Mouse (Mus musculus): ENCODE measurements around the gene Rps6kb2. TPM values are rescaled to one million over a fixed set of nuclear protein-coding genes. Genes with fewer than 3 reads are reported as not detected.

Gene Rps6kb2
- polyA plus RNA-seq, 1 experiment from 2014 or later: 46.8 TPM

- peak; percentile 93 for ATAC-seq (ENCODE audit: low FRiP score)
- H3K9me3 ChIP-seq (ENCODE audit: control insufficient read depth, low read length): no peaks in the 10 kb centered on the region
- H3K4me3 ChIP-seq (ENCODE audit: low read depth, low read length): peak within 1 kb of the TSS; percentile 97
- WGBS: 8% methylated on average over 41 of the region's 47 CpGs
- peak within 1 kb of the TSS; percentile 91 for H3K4me2 ChIP-seq
- H3K27ac ChIP-seq (ENCODE audit: low read depth, low read length): peak within 1 kb of the TSS; percentile 68
- peaks cover 17% of the 10 kb centered on the region for H3K36me3 ChIP-seq (ENCODE audit: control insufficient read depth, insufficient read depth, low read length)
- no peaks in the 10 kb centered on the region for H3K27me3 ChIP-seq (ENCODE audit: control insufficient read depth, insufficient read depth, low read length)
- DNase-seq (ENCODE audit: low spot score, missing footprints): peak; percentile 99
- H3K9ac ChIP-seq (ENCODE audit: low read length): peak within 1 kb of the TSS; percentile 98
- H3K4me1 ChIP-seq (ENCODE audit: control insufficient read depth, insufficient read depth, low read length): peaks cover 12% of the 10 kb centered on the region
Observed at GRCm38 (mm10) chr19:4191528-4192250, 28.5 kb upstream of the Rps6kb2 start, which contains the start of gene Ppp1ca. Gene Ppp1ca, plus strand, starts transcription at chr19:4192065.

- DNase-seq (ENCODE audit: low spot score, missing footprints): no peak
- no peak for ATAC-seq (ENCODE audit: low FRiP score)
- peak within 1 kb of the TSS; percentile 98 for H3K9ac ChIP-seq (ENCODE audit: low read length)
- H3K9me3 ChIP-seq (ENCODE audit: control insufficient read depth, low read length): no peaks in the 10 kb centered on the region
- WGBS: 65% methylated on average over 4 of the region's 4 CpGs
- H3K27ac ChIP-seq (ENCODE audit: low read depth, low read length): peak within 1 kb of the TSS; percentile 68
- peaks cover 12% of the 10 kb centered on the region for H3K4me1 ChIP-seq (ENCODE audit: control insufficient read depth, insufficient read depth, low read length)
- H3K4me3 ChIP-seq (ENCODE audit: low read depth, low read length): peak within 1 kb of the TSS; percentile 97
- peak within 1 kb of the TSS; percentile 91 for H3K4me2 ChIP-seq
- H3K36me3 ChIP-seq (ENCODE audit: control insufficient read depth, insufficient read depth, low read length): peaks cover 11% of the 10 kb centered on the region
- H3K27me3 ChIP-seq (ENCODE audit: control insufficient read depth, insufficient read depth, low read length): no peaks in the 10 kb centered on the region
Observed at GRCm38 (mm10) chr19:4190831-4191334, 27.7 kb upstream of the Rps6kb2 start, which contains the start of gene Tbc1d10c. Gene Tbc1d10c, minus strand, starts transcription at chr19:4191284.

GRCm38 (mm10) chr19:4189051-4189620 lies 26.0 kb upstream of the Rps6kb2 start:
- H3K36me3 ChIP-seq (ENCODE audit: control insufficient read depth, insufficient read depth, low read length): peaks cover 2% of the 10 kb centered on the region; the same call in 1 of the 2 replicates
- no peaks in the 10 kb centered on the region for H3K27me3 ChIP-seq (ENCODE audit: control insufficient read depth, insufficient read depth, low read length)
- no peaks in the 10 kb centered on the region for H3K9me3 ChIP-seq (ENCODE audit: control insufficient read depth, low read length)
- H3K9ac ChIP-seq (ENCODE audit: low read length): no peak overlapping the region
- H3K4me2 ChIP-seq: no peak overlapping the region
- ATAC-seq (ENCODE audit: low FRiP score) (no peak), DNase-seq (ENCODE audit: low spot score, missing footprints) (no peak)
- no peak overlapping the region for H3K4me3 ChIP-seq (ENCODE audit: low read depth, low read length)
- 85% methylated on average over 12 of the region's 12 CpGs for WGBS
- H3K27ac ChIP-seq (ENCODE audit: low read depth, low read length): no peak overlapping the region
- H3K4me1 ChIP-seq (ENCODE audit: control insufficient read depth, insufficient read depth, low read length): peaks cover 12% of the 10 kb centered on the region

- Histone ChIP-seq H3K9ac (ENCODE audit: low read length) (no peak overlapping the region), H3K4me2 (no peak overlapping the region), H3K4me1 (ENCODE audit: control insufficient read depth, insufficient read depth, low read length) (peaks cover 2% of the 10 kb centered on the region; the same call in 1 of the 2 replicates), H3K27me3 (ENCODE audit: control insufficient read depth, insufficient read depth, low read length) (no peaks in the 10 kb centered on the region), H3K4me3 (ENCODE audit: low read depth, low read length) (no peak overlapping the region), H3K36me3 (ENCODE audit: control insufficient read depth, insufficient read depth, low read length) (no peaks in the 10 kb centered on the region), H3K27ac (ENCODE audit: low read depth, low read length) (no peak overlapping the region), H3K9me3 (ENCODE audit: control insufficient read depth, low read length) (no peaks in the 10 kb centered on the region)
- no peak for DNase-seq (ENCODE audit: low spot score, missing footprints)
- 80% methylated on average over 3 of the region's 3 CpGs for WGBS
- no peak for ATAC-seq (ENCODE audit: low FRiP score)
Observed at GRCm38 (mm10) chr19:4187303-4187702, 24.1 kb upstream of the Rps6kb2 start.

- H3K9ac ChIP-seq (ENCODE audit: low read length): no peak overlapping the region
- 66% methylated on average over 15 of the region's 15 CpGs for WGBS
- ATAC-seq (ENCODE audit: low FRiP score): no peak
Observed at GRCm38 (mm10) chr19:4184976-4185975, 22.1 kb upstream of the Rps6kb2 start.

GRCm38 (mm10) chr19:4183689-4184088 lies 20.5 kb upstream of the Rps6kb2 start:
- 87% methylated on average over 2 of the region's 2 CpGs for WGBS
- Histone ChIP-seq H3K27ac (ENCODE audit: low read depth, low read length) (no peak overlapping the region), H3K9me3 (ENCODE audit: control insufficient read depth, low read length) (no peaks in the 10 kb centered on the region), H3K9ac (ENCODE audit: low read length) (no peak overlapping the region), H3K4me1 (ENCODE audit: control insufficient read depth, insufficient read depth, low read length) (no peaks in the 10 kb centered on the region), H3K27me3 (ENCODE audit: control insufficient read depth, insufficient read depth, low read length) (no peaks in the 10 kb centered on the region), H3K4me3 (ENCODE audit: low read depth, low read length) (no peak overlapping the region), H3K36me3 (ENCODE audit: control insufficient read depth, insufficient read depth, low read length) (no peaks in the 10 kb centered on the region), H3K4me2 (no peak overlapping the region)
- ATAC-seq (ENCODE audit: low FRiP score) (no peak), DNase-seq (ENCODE audit: low spot score, missing footprints) (no peak)

More at GRCm38 (mm10) chr19:4184976-4185975, 22.1 kb upstream of the Rps6kb2 start:
- Histone ChIP-seq H3K4me2 (no peak overlapping the region), H3K27ac (ENCODE audit: low read depth, low read length) (no peak overlapping the region), H3K27me3 (ENCODE audit: control insufficient read depth, insufficient read depth, low read length) (no peaks in the 10 kb centered on the region), H3K4me3 (ENCODE audit: low read depth, low read length) (no peak overlapping the region), H3K4me1 (ENCODE audit: control insufficient read depth, insufficient read depth, low read length) (no peaks in the 10 kb centered on the region), H3K36me3 (ENCODE audit: control insufficient read depth, insufficient read depth, low read length) (no peaks in the 10 kb centered on the region), H3K9me3 (ENCODE audit: control insufficient read depth, low read length) (no peaks in the 10 kb centered on the region)
- DNase-seq (ENCODE audit: low spot score, missing footprints): no peak

GRCm38 (mm10) chr19:4181892-4182291 lies 18.7 kb upstream of the Rps6kb2 start:
- Histone ChIP-seq H3K27ac (ENCODE audit: low read depth, low read length) (no peak overlapping the region), H3K9ac (ENCODE audit: low read length) (no peak overlapping the region)
- ATAC-seq (ENCODE audit: low FRiP score): no peak

GRCm38 (mm10) chr19:4180411-4180810 lies 17.3 kb upstream of the Rps6kb2 start:
- no peaks in the 10 kb centered on the region for H3K36me3 ChIP-seq (ENCODE audit: control insufficient read depth, insufficient read depth, low read length)
- DNase-seq (ENCODE audit: low spot score, missing footprints): no peak
- H3K9ac ChIP-seq (ENCODE audit: low read length): no peak overlapping the region
- peaks cover 5% of the 10 kb centered on the region for H3K4me1 ChIP-seq (ENCODE audit: control insufficient read depth, insufficient read depth, low read length)
- ATAC-seq (ENCODE audit: low FRiP score): no peak
- no peaks in the 10 kb centered on the region for H3K9me3 ChIP-seq (ENCODE audit: control insufficient read depth, low read length)
- no peak overlapping the region for H3K4me3 ChIP-seq (ENCODE audit: low read depth, low read length)
- 87% methylated on average over 7 of the region's 7 CpGs for WGBS
- no peaks in the 10 kb centered on the region for H3K27me3 ChIP-seq (ENCODE audit: control insufficient read depth, insufficient read depth, low read length)
- H3K4me2 ChIP-seq: no peak overlapping the region
- H3K27ac ChIP-seq (ENCODE audit: low read depth, low read length): no peak overlapping the region

More at GRCm38 (mm10) chr19:4181892-4182291, 18.7 kb upstream of the Rps6kb2 start:
- Histone ChIP-seq H3K36me3 (ENCODE audit: control insufficient read depth, insufficient read depth, low read length) (no peaks in the 10 kb centered on the region), H3K9me3 (ENCODE audit: control insufficient read depth, low read length) (no peaks in the 10 kb centered on the region), H3K27me3 (ENCODE audit: control insufficient read depth, insufficient read depth, low read length) (no peaks in the 10 kb centered on the region), H3K4me3 (ENCODE audit: low read depth, low read length) (no peak overlapping the region), H3K4me2 (no peak overlapping the region), H3K4me1 (ENCODE audit: control insufficient read depth, insufficient read depth, low read length) (no peaks in the 10 kb centered on the region)
- WGBS: 47% methylated on average over 3 of the region's 3 CpGs
- no peak for DNase-seq (ENCODE audit: low spot score, missing footprints)

Data from midbrain, embryonic 11.5 days (tissue).